Mouse (Mus musculus) left cerebral cortex, adult 8-10 months (tissue): Measurements from ENCODE around the gene Olfr1109. TPM values are rescaled to one million over a fixed set of nuclear protein-coding genes. Genes with fewer than 3 reads are reported as not detected.

Experiments
- DNase-seq, 2 experiments: peaks; one replicate each; pipeline ENCODE4 v3.0.0; 2022; ENCODE audit warnings: low spot score in 2 of 2
- total RNA-seq, 4 experiments: library from RNA; stranded (reverse); gene quantifications; 2 replicates each; pipeline ENCODE4 v1.2.4; 2022

Olfr1109 gene
- not detected for total RNA-seq

DNA sequence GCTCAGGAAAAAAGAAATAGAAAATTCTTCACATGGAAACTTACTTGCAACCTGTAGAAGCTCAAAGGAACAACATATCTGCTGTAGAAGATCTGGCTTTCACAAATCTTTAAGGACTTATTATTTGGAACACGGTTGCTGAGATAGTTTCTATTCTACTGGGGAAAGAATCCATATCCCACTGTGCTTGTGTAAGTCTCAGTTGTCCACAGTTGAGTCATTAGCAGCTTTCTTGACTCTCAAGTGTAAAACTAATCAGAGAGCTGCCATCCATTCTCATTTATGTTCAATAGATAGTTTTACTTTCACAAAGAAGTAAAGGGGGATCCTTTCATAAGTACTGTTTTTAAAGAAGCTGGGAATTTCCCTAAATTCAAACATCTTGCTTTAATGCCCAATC, at the start of gene Olfr1109:
Gene Olfr1109 (minus strand): TSS at position 101 of the 400 bp plus-strand sequence.
- DNase-seq: no peak

DNA sequence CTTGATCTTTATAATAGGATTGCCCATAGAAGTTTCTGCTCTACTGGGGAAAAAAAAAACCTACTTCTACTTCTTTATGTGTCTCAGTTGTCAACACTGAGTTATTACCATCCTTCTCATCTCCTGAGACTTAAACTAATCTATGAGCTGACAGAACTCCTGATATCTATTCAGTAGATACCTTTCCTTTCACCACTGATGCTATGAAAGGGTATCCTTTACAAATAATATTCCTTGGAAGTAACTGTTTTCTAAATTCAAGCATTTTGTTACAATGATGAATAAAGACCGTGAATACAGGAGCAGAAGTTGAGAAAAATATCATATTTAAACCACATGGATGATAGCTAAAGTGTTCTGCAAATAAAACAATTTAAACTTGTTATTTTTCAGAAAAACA, 44.4 kb upstream of the Olfr1109 start, which contains the start of gene Olfr1110:
Gene Olfr1110 (minus strand): TSS at position 101 of the 400 bp plus-strand sequence.
- DNase-seq: no peak

DNA sequence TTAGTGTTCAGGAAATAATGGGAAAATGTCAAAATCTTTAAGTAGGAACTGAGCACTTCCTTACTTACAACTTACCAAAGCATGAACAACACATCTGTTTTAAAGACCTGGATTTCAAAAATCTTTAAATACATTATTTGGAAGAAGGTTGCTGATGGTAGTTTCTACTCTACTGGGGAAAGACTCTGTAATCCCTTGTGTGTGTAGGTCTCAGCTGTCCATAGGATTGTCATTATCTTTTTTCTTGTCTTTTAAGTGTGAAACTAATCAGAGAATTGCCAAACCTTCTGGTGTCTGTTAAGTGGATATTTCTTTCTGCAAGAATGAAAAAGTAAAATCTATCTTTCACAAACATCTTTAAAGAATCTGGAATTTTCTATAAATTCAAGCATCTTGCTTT, 18.7 kb upstream of the Olfr1109 start, which contains the start of gene Olfr259:
Gene Olfr259 (minus strand): TSS at position 101 of the 400 bp plus-strand sequence.
- no peak for DNase-seq

DNA sequence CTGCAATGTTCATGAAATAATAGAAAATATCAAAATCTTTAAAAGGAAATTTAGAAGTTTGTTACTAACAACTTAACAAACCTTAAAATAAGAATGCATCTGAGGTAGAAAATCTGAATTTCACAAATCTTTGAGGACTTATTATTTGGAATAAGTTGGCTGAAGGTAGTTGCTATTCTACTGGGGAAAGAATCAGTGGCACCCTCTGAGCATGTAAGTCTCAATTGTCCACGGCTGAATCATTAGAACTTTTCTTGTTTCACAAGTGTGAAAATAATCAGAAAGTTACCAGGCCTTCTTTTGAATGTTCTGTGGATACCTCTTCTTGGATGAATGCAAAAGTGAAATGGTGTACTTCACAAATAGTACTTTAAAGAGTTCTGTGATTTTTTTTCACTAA, 20.1 kb downstream of the Olfr1109 start, which contains the start of gene Olfr1107:
Gene Olfr1107 (minus strand): TSS at position 101 of the 400 bp plus-strand sequence.
- no peak for DNase-seq

DNA sequence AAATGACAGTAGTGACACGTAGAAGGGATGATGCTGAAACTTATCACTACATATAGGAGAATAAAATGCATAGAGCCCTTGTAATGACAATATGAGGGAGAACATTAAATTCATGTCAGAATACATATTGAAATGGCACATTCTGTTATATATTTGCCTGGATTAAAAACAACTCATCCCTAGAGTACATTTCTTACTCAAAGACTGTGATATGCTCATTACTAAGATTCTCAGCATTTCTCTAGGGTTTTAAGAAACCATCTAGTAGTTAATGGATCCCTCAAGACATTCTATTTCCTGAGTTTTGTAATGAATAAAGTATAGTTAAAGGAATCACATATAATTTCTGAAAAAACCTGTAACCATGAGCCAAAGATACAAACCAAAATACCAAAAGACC, 43.6 kb downstream of the Olfr1109 start, which contains the start of gene Olfr1106:
Gene Olfr1106 (minus strand): TSS at position 101 of the 400 bp plus-strand sequence.
- no peak for DNase-seq

Other genes starting within 250 kb of the Olfr1109 start
- not detected for gene Olfr1095, start 244.3 kb downstream of the Olfr1109 start, total RNA-seq
- not detected for gene Gm13723, start 221.2 kb downstream of the Olfr1109 start, total RNA-seq
- gene Olfr1097, start 203.8 kb downstream of the Olfr1109 start, total RNA-seq: not detected
- not detected for gene Olfr1098, start 171.5 kb downstream of the Olfr1109 start, total RNA-seq
- not detected for gene Olfr1099, start 135.3 kb downstream of the Olfr1109 start, total RNA-seq
- gene Olfr1100, start 116.1 kb downstream of the Olfr1109 start, total RNA-seq: not detected
- not detected for gene Olfr1101, start 104.8 kb downstream of the Olfr1109 start, total RNA-seq
- not detected for gene Olfr1102, start 97.6 kb downstream of the Olfr1109 start, total RNA-seq
- gene Olfr1104, start 68.9 kb downstream of the Olfr1109 start, total RNA-seq: not detected
- gene Olfr1105, start 59.5 kb downstream of the Olfr1109 start, total RNA-seq: not detected
- not detected for gene Olfr1106, start 43.7 kb downstream of the Olfr1109 start, total RNA-seq
- not detected for gene Olfr1107, start 20.2 kb downstream of the Olfr1109 start, total RNA-seq
- not detected for gene Olfr259, start 18.6 kb upstream of the Olfr1109 start, total RNA-seq
- gene Olfr1110, start 44.3 kb upstream of the Olfr1109 start, total RNA-seq: not detected
- gene Olfr1111, start 56.6 kb upstream of the Olfr1109 start, total RNA-seq: not detected
- gene Olfr1112, start 91.8 kb upstream of the Olfr1109 start, total RNA-seq: not detected
- gene Olfr1113, start 113.0 kb upstream of the Olfr1109 start, total RNA-seq: not detected
- not detected for gene Olfr1115, start 152.0 kb upstream of the Olfr1109 start, total RNA-seq
- not detected for gene Olfr1116, start 171.5 kb upstream of the Olfr1109 start, total RNA-seq
- gene Olfr1118, start 211.6 kb upstream of the Olfr1109 start, total RNA-seq: not detected